ENCODE assay signal across 8 mouse cellular contexts in the genomic region with DNA sequence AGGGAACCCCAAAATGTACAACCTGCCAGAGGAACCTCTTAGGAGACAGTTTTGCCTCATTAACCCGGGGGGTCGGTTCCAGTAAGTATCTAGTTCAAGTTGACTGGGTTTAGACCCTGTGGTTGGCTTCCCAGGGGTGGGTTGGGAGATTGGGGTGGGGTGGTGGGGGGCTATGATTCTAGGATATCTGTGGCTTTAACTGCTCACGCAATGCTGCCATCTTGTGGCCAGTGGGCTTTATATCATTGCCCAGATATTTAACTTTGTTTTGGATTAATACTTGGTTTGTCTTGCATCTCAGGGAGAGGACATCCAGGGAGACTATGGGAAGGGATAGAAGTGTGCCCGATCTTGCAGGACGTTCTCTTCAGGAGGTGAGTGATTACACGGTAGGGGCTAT.
DNase-seq lines count a peak whose midpoint lies in the region.

No protein-coding gene starts in this region.

- peak; percentile 70 for DNase-seq in cerebellum, postnatal 10 days
- DNase-seq in cerebellum, adult 9-10 months, result no peak
- DNase-seq in kidney, postnatal 36 days, result peak; percentile 10 to 71
- DNase-seq in kidney, adult 11 months, result no peak
- peak; percentile 60 for DNase-seq in CD4-positive, CD25-positive, alpha-beta regulatory T cell, adult 2 months (ENCODE audit: low read depth, low spot score)
- DNase-seq in embryo, embryonic 9.5 days (ENCODE audit: extremely low spot score), result peak; percentile 29
- peak; percentile 62 for DNase-seq in retina, postnatal 1 day
- DNase-seq in spleen, postnatal 4 days (ENCODE audit: low spot score in 2 of 2), result no peak

Comparison
In these comparisons a context has a peak if more than half of its experiments do, and no peak if none do; other contexts are left out.
1. DNase-seq: peak in cerebellum, postnatal 10 days (2 of 2), kidney, postnatal 36 days (2 of 2), CD4-positive, CD25-positive, alpha-beta regulatory T cell, adult 2 months (single experiment), embryo, embryonic 9.5 days (single experiment) and retina, postnatal 1 day (single experiment); none in cerebellum, adult 9-10 months (single experiment), kidney, adult 11 months (single experiment) and spleen, postnatal 4 days (0 of 2).